Mouse (Mus musculus): ENCODE measurements around the gene Megf11.
"Not testable (repeated sequence)": the region's sequence is repeated elsewhere in the genome, so short reads cannot be mapped to it uniquely, and the experiment has no call there.

Megf11 gene

DNA sequence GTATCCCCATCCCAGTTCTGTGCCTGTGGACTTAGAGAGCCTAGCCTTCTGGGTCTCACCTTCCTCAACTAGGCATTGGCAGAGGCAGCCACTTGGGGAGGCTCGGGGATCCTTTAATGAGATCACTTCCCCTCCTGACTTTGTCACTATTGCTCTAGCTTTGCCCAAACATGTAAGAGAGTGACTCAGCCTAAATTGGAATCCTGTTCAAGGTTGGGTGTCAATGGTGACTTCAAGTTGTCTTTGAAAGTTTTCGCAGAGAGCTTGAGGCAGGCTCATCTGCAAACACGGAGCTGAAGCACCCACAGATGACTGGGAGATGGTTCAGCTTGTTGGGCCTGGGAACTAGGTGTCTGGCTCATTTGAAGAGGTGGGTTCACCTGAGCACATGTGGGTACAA lies 85.9 kb downstream of the Megf11 start:
- DNase-seq: no peak

DNA sequence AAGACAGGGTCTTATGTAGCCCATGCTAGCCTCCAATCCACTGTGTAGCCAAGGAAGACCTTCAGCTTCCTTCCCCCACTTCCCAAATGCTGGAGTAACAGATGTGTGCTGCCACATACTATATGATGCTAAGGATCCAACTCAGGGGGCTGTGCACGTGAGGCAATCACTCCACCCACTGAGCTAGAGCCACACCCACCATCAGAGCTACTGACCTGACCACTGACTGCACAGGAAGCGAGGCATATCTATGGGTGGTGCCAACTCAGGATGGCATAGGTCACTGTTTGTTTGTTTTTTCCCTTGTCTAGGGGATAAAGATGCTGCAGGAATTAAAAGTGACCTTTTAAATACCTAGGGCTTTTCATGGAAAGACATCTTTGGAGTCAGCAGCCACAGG lies 86.7 kb downstream of the Megf11 start:
- DNase-seq: no peak

DNA sequence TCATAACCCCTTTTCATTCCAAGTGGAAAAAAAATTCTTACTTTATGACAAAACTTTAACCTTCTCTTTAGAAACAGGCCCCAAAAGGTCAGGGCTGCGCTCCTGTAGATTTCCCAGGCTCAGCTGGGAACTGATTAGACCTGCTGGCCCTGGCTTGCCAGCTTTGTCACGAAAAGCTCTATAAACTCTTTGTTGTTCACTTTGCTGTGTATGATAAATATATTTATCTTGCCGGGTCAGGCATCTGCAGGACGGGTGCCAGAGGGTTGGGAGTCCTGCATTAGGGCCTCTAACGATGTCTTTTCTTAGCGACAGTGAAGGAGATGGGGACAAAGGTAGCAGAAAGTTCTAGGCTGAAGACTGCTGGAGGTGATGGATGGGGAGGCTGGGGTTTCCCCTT lies 87.3 kb downstream of the Megf11 start:
- no peak for DNase-seq

DNA sequence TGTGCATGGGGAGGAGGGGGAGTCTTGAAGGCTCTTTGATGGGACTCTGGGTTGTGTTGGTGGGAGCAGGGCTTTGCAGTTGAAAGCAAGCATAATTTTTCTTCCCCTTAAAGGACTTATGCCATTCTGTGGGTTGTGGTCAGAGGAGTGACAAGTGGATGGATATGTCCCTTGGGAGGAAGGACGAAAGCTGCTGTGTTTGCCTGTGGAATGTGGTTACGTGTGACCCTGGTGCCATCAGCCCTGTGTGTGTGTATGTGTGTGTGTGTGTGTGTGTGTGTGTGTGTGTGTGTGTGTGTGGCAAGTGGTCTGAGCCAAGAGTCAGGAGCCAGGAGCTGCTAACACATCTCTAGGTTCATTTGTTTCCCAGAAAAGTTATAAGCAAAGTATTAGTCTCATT lies 87.7 kb downstream of the Megf11 start:
- no peak for DNase-seq

DNA sequence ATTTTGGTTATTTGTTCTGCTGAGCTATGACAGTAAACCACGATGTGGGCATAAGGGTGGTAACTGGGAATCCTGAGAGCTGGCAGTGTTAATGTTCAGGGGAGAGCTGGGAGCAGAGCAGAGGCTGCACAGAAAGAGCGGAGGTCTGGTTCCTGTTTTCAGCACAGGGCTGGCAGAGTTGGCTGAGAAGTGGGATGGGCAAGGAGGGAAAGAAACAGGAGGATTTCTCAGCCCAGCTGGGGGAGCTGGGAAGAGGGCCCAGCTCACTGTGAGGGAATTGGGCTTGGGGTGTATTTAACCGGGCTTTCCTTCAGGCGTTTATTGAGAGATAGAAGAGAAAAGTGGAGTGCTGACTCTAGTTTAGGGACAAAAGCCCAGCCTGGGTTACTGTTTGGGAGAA lies 88.3 kb downstream of the Megf11 start:
- DNase-seq: no peak

DNA sequence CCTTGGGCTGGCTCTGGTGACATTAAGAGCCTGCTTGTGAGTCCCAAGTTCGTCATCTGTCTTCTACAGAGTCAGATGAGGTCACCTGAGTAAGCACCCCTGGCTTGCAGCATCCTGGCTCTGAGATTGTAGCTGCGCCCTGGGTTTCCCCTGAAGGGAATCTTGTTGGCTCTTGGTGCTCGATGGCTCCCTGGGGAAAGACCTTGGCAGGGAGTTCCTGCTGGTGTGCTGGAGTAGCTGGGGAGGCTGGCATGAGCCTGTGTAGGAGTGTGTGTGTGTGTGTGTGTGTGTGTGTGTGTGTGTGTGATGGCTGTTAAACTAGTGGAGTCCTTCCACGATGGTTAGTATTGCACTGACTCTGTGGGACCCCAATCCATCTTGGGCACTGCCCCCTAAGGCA lies 88.7 kb downstream of the Megf11 start:
- DNase-seq: no peak

DNA sequence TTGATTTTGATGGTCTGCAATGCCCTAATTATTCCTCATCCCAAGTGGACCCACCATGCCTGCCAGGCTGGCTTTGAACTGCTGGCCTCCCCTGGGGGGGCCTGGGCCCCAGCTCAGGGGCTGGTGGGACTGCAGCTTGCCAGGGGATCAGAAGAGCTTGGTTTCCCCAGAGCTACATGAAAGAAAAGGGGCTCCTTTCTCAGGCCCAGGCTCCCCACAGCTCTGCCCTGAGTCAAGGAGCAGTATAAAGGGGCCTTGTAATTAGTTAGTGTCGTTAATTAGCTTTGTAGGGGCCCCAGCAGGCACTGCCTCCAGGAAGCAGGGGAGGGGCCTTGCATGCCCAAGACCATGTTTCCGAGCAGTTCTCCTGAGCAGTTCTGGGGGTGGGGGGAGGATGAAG lies 90.5 kb downstream of the Megf11 start:
- DNase-seq: no peak

DNA sequence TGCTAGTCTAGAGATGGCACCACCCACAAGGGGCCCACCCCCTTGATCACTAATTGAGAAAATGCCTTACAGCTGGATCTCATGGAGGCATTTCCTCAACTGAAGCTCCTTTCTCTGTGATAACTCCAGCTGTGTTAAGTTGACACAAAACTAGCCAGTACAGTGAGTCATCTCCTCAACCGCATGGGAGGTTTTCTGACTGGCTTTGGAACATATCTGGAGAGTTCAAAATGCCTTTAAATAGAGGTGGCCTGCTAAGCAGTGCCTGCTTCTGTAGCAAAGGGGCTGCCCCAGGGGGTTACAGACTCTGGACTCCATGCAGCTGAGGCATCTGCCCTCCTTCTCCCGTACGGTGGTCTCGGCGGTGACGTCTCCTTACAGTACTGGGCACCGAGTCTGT lies 92.0 kb downstream of the Megf11 start:
- DNase-seq: not testable (repeated sequence)

DNA sequence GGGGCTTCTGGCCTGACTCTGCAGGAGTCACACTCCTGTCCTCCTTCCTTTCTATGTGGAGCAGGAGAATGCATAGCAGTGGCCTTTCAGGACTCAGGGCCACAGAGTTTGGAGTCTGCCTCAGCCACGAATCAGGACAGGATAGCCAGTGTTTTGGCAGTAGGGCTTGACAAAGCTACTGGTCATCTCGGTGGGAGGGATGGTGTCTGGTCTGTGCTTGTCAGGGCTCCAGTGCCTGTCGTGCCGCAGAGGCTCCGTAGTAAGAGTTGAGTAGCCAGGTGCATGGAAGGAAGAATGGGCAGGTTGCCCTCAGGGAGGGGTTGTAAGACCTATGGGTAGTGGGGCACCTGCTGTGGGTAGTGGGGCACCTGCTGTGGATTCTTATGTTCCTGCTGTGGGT lies 96.7 kb downstream of the Megf11 start:
- DNase-seq: no peak

DNA sequence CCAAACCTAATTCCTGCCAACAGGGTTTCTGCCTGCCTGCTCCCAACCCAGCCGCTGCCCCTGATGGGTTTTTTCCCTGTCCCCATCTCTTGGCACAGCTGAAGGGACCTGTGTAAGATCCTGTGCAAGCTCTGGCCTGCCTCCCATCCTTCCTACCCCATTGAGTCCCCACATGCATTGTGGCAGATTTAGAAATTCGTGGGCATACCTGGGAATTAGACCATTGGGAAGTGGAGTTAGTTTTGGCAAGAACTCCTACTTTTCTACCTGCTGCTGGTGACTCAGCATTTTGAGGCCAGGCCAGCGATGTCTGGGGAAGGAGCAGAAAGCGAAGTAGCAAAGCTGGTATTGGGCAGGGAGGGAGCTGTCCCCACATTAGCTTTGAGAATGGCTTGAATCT lies 102.0 kb downstream of the Megf11 start:
- DNase-seq: no peak

DNA sequence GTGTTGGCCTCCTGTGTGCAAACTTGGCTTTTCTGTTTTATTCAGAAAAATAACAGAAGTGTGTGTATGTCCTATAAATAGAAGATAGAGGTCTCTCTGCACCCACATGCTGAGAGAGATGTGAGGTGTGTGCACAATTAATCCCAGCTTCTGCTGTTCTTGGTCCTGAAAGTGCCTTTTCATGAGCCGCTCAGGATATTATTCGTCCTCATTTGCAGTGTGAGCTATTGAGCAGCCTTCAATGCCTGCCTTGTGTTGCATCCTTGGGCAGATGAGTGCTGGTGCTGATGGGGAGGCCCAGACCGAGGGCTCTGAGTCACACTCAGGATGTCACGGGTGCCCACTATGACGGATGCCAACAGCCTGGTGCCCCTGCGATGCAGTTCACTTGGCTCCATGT lies 109.2 kb downstream of the Megf11 start:
- DNase-seq: no peak

DNA sequence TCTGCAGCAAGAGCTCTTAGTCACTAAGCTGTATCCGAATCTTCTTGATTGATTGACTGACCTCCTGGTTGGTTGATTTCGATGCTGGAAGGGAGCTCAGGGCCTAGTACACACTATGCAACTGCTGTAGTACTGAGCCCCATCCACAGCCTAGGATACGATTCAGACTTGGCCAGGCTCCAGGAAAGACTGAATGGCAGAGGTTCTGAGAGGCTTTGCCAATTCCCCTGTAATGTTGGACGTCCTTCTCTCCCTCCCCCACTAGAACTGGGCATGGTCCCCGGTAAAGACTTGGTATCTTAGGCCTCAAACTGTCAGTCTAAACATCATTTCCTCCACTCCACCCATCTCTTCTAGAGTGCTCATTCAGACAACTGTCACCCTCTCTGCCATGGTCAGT lies 113.5 kb downstream of the Megf11 start:
- DNase-seq: peak in 1 of 2 experiments; percentile 11

DNA sequence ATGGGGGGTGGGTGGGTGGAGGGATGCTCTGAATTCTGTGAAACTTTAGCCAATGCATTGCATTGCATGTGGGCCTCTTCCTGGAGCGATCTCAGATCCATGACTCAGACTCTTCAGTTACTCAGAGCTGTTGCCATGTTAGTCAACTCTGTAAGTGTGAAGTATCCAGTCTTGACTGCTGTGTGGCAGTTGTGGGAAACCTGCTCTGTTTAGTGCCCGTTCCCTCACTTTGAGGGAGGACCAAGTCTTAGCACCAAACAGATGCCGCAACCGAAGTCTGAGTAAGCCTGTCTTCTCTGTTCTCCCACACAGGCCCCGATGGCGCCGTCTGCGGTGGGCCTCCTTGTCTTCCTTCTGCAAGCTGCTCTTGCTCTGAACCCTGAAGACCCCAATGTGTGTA lies 115.8 kb downstream of the Megf11 start:
- DNase-seq: no peak

DNA sequence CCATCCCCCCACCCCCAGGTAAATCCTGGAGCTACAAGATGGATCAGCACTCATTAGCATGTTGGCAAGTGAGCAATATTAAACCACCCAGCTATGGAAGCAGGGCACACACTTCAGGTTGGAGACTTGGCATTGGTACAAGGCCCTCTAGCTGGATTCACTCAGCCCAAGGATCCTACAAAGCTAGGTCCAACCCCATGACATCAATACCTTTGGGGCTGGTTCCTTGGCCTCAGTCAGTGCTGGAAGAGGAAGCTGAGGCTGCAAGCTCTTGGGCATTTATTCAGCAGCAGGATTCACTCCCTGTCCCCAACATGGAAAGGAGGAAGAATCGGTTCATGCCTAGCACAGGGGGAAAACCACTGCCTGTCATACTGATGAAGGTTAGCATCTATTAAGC lies 118.6 kb downstream of the Megf11 start:
- no peak for DNase-seq

DNA sequence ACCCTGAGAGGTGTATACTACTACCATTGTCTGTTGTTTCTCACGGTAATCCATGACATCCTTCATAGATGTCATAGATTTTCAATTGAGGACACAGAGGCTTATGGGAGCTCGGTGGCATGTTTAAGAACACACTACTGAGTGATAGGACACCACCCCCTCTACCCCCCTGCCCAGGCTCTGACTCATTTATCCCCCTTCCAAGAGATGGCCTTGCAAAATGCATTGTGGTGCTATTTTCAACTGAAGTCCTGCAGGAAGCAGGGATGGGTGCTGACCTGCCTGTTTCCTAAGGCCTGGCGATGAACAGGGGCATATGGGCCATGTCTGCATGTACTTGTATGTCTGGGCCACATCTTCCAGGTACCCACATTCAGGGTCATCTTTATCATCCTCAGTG lies 119.0 kb downstream of the Megf11 start:
- no peak for DNase-seq

DNA sequence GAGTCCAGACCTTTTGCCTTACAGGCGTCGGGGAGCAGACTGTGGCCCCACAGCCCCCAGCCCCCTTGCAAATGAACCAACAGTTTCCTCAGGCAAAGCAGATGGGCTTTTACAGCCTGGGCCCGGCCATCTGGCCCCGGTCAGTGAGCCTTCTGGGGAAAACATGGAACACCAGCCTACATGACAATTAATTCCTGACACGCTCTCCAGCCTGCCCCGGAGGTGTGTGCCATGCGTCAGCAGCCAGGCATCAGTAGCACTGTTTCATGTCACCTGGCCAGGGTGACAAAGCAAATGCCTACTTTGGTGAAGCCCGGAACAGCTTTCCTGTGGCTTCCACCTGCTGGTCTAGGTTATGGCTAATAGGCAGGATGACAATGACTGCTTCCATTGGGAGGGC lies 119.5 kb downstream of the Megf11 start:
- no peak for DNase-seq

DNA sequence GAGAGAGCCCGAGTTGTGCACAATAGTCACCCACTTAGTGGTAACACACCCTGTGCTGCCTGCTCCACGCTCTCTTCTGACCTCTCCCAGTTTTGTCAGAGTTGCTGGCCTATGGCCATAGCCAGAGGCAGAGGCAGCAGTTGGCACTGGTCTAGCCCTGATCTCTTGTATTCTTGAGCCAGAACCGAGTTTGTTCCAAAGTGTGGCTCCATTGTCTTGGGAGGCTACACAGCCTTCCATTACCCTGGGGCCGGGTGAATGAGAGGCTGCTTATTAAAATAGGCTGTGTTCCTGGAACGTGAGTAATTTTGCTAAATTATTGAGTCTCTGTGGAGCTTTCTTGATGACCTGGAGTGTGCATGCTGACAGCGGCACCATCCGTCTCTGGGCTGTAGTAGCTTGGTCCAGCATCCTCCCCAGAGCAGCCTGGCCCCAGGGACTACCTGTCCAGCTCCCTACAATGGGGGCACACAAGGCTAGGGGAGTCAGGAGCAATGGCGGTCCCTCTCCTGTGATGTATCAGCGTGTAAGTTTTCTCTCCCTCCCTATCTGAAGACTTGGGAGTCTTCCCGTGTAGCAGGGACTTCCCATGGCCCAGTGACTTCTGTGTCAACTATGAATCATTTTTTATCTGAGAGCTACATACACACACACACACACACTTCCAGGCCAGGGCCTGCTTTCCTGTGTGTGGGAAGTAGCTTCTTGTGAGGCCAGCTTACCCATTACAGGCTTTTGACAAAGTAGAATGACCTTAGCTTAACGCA lies 121.2 kb downstream of the Megf11 start:
- DNase-seq: no peak

DNA sequence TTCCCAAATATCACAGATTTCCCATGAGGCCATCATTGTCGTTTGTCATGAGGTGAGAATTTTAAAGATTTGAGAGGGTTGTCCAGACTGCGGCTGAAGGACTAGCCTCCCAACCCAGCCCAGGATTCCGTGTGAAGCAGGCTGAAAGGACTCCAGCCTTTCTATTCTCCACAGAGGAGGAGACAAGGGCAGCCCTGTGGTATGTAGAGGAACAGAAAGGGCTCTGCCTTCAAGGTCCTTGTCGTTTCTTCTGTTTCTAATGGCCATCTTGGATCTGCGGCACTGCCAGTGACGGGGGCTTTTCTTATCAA lies 121.7 kb downstream of the Megf11 start:
- DNase-seq: no peak

DNA sequence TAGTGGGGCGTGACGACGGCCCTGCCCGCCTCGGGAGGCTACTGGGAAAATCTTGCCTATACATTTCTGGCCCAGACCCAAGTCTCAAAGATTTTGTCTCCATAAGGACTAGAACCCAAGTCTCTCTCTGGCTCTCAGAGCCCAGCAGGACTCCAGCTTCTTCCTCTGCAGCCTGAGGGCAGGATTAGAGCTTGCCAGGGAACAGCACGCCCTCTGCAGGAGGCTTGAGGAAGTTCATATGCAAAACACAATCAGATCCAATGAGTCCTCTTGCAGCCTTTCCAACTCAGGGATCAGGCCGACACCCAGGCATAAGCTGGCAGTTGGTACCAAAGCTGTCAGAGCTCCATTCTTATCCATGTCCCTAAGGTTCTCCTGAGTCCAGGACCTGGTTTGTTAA lies 122.6 kb downstream of the Megf11 start:
- DNase-seq: no peak

DNA sequence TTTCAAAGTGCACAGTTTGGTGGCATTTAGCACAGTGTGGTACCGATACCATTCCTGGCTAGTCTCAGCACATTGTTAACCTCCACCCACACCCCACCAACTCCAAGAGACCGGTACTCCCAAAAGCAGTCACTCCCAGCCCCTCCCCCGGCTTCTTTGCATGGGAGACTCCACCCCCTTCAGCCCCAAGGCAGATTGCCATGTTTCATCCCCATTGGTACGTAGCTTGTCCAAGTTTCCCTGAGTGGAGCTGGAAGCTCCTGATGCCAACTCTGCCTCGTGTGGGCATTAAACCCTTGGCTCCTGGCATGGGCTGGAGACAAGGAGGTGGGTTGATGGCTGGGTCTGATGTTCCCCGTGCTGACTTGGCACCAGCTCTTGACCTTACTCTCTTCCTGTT lies 129.4 kb downstream of the Megf11 start:
- no peak for DNase-seq

DNA sequence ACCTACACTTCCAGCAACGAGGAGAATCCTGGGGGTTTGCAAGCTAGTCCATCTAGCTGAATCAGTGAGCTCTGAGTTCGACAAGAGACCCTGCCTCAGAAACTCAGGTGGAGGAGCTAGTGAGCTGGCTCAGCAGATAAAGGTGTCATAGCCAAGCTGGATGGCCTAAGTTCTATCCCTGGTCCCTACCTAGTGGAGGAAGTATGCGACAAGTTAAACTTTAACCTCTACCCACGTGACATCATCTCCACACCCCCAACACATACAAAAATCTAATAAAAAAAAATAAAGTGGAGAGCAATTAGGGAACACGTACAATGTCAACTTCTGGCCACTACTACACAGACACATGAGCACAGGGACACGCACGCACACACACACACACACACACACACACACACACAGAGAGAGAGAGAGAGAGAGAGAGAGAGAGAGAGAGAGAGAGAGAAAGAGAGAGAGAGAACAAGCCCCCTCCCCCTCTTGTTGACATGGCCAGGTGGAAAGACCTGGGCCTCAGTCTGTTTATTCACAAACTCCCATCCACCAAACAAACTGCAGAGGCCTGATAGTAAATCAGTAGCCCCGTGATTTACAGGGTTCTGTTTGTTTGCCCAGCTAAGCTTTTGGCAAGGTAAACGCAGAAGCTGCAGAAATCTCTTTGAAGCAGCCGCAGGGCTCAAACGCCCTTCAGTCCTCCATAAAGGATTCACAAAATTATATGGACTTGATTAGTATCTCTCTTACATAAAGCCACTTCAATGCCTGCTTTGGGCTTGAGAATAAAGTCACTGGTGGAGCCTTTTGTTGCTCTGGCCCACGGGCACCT lies 134.7 kb downstream of the Megf11 start:
- DNase-seq: no peak

DNA sequence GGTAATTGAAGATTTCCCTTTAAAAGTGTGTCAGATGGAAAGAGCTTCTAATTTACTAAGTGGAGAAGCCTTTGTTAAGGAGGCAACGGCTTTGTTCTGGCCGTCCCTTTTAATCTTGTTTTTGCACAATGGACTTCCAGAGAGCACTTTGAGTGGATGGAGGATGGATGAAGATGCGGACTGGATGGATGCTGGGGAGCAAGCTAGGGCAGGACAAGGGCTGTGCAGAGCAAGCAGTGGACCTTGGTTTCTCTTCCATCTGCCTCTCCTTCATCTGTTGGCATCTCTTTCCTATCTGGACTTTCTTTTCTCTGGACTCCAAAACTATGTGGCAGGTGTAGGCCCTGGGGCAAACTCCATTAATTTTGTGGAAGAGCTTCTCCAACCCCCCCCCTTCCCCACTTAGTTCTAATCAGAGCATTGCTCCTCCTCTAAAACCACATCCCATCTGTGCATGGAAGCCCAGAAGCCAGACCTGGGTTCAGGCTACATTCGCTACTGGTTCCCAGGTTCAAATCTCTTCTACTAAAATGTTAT lies 135.4 kb downstream of the Megf11 start:
- DNase-seq: no peak

DNA sequence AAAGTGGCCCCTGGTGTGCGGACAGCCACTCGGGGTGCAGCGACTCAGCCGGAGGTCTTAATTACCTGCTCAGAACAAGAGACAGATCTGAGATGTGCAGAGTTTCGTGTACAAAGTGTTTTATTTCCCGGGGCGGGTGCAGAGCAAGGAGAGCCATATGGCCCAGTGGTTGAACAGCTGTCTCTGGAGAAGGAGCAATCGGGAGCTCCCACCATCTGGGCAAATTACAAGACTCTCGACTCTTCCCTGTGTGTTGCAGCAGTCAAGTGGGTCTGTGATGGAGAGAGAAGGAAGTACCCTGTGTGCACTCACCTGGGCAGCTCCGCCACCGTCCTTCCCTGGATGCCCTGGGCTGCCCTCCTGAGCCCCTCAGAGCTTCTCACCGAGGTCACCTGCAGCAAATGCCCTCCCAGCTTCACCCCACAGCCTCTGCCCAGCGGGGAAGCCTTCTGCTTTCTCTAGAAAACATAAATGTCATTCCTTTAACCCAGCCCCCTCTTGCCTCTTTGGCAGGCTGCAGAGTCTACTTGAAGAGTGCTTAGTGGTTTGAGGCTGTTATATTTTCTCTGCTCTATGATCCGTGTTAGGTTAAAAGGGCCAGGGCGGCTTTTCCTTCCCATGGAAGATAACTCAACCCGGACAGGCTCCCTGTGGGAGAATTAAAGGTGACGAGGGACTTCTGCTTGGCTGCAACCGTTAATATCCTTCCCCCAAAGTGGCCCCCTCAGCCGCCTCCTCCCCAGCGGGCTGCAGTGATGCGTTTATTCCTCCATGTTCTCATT lies 138.0 kb downstream of the Megf11 start:
- DNase-seq: no peak

DNA sequence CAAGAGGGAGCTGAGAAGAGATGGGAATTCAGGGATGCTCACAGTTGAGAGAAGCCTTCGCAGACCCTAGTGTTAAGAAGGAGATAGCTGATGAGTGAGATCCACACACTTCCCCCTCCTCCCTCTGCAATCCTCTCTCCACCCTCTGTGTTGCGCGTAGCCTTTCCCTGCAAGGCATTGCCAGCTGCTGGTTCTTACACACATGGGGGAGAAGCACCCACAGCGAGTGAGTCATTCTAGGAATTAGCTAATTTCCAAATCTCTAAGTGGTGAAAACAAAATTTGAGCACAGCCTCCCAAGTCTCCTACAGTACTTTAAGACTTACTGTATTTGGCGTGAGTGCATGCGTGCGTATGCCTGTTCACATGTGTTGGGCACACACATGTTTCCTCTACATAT lies 142.6 kb downstream of the Megf11 start:
- no peak for DNase-seq
